Mouse (Mus musculus) limb, embryonic 14.5 days (tissue): ENCODE data around the gene Ndufs8. TPM values are rescaled to one million over a fixed set of nuclear protein-coding genes. Genes with fewer than 3 reads are reported as not detected.

ENCODE experiments used
- ATAC-seq: fragments of 200-750 bp; cut with Nextera tagmentation; 2 replicates; pipeline ENCODE4 v1.8.0; 2017; ENCODE audit warnings: low read depth, moderate number of reproducible peaks, moderate TSS enrichment; ENCODE audit not compliant: low FRiP score
- DNase-seq: peaks from one replicate; pipeline ENCODE4 v3.0.0-alpha.2; 2015; ENCODE audit warnings: low spot score
- H3K27ac ChIP-seq: fragments of 300-500 bp; sonication (generic); replicated peaks from 2 replicates; pipeline ENCODE4 v1.5.1; 2014; ENCODE audit warnings: low read depth, mild to moderate bottlenecking, low read length, moderate library complexity, mixed read lengths
- H3K27me3 ChIP-seq: fragments of 300-500 bp; sonication (generic); 2 replicates; pipeline ENCODE4 v1.6.1; 2014; ENCODE audit warnings: low read length, mixed read lengths; ENCODE audit not compliant: control insufficient read depth, insufficient read depth
- H3K36me3 ChIP-seq: fragments of 300-500 bp; sonication (generic); 2 replicates; pipeline ENCODE4 v1.6.1; 2014; ENCODE audit warnings: mild to moderate bottlenecking, low read length, moderate library complexity, mixed read lengths; ENCODE audit not compliant: control insufficient read depth, insufficient read depth
- H3K4me1 ChIP-seq: fragments of 300-500 bp; sonication (generic); 2 replicates; pipeline ENCODE4 v1.6.1; 2014; ENCODE audit warnings: antibody characterized with exemption, low read length, mixed read lengths; ENCODE audit not compliant: control insufficient read depth, insufficient read depth
- H3K4me2 ChIP-seq: fragments of 300-500 bp; sonication (generic); replicated peaks from 2 replicates; pipeline ENCODE4 v1.6.1; 2014; ENCODE audit warnings: low read depth, mild to moderate bottlenecking, low read length, moderate library complexity; ENCODE audit not compliant: severe bottlenecking
- H3K4me3 ChIP-seq: fragments of 300-500 bp; sonication (generic); replicated peaks from 2 replicates; pipeline ENCODE4 v1.5.1; 2014; ENCODE audit warnings: low read length
- H3K9ac ChIP-seq: fragments of 300-500 bp; sonication (generic); 2 replicates; pipeline ENCODE4 v1.6.1; 2014; ENCODE audit warnings: mild to moderate bottlenecking, low read depth, low read length, moderate library complexity; ENCODE audit not compliant: severe bottlenecking
- H3K9me3 ChIP-seq: fragments of 300-500 bp; sonication (generic); 2 replicates; pipeline ENCODE4 v1.6.1; 2016; ENCODE audit warnings: low read length; ENCODE audit not compliant: control insufficient read depth
- POLR2A ChIP-seq: fragments of 200-500 bp; IDR thresholded peaks from 2 replicates; pipeline ENCODE4 v1.8.0; 2012; ENCODE audit warnings: inconsistent platforms, mild to moderate bottlenecking, moderate library complexity, borderline replicate concordance; ENCODE audit not compliant: insufficient read depth, insufficient read length; ENCODE audit errors: extremely low read depth
- WGBS: fragments of 180-500 bp; shearing (Covaris S2); extraction: QIAGEN DNeasy Blood & Tissue Kit; methylation state at CpG from one replicate; pipeline ENCODE4 v1.1.7; 2014; 5-methylcytosine and 5-hydroxymethylcytosine counted together
- polyA plus RNA-seq, 2 experiments: library from polyadenylated mRNA; depleted of rRNA in 1 of 2; stranded (reverse) in 1 of 2; unstranded in 1 of 2; fragments of >200 nt; fragmentation: Nextera tagmentation in 1 of 2; extraction: Ambion mirVana in 1 of 2; gene quantifications; 2 replicates each; pipeline versions ENCODE4 v1.2.1 to v1.2.3; 2012 to 2014

Ndufs8 gene
- polyA plus RNA-seq, 2 experiments: 186 to 322 TPM

DNA sequence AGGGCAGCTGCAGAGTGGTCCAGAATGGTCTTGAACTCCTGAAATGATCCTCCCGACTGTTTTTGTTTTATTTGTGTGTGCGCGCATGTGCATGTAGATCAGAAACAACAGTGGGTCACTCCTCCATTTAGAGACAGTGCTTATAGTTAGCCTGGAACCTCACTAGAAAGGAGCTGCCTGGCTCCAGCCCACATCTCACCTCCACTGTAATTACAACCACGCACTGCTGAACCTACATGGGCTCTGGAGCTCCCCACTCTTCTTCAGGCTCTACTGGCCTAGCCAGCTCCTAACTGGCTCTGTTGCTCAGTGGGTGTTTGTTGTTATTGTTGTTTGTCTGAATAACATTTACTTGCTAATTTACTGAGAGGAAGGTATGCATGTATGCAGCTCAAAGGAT, 13.0 kb downstream of the Ndufs8 start:
- no peak for DNase-seq
- no peak overlapping the region for H3K4me2 ChIP-seq
- TF ChIP-seq POLR2A: no peak
- H3K27me3 ChIP-seq: no peaks in the 10 kb centered on the region
- H3K4me3 ChIP-seq: no peak overlapping the region
- peaks cover 73% of the 10 kb centered on the region for H3K36me3 ChIP-seq
- whole genome bisulfite sequencing: 94% methylated on average over 4 of the region's 4 CpGs
- peaks cover 3% of the 10 kb centered on the region; the same call in 1 of the 2 replicates for H3K4me1 ChIP-seq
- no peak for ATAC-seq
- no peak overlapping the region for H3K27ac ChIP-seq
- H3K9me3 ChIP-seq: no peaks in the 10 kb centered on the region
- no peak overlapping the region for H3K9ac ChIP-seq

DNA sequence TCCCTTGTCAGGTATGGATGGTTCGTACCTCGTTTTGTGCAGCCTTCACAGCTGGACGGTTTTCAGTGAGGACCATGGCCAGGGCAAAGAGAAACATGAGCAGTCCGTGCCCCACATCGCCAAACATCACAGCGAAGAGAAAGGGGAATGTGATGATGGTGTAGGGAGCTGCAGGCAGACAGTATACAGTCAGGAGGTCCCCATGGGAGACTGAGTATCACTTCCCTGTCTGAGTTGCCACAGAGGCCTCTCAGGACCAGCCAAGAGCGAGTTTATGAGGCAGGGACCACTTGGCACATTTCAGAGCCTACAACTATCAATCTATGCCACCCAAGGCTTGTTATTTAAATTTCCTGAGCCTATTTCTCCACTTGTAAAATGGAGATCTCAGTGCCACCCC, 13.6 kb downstream of the Ndufs8 start:
- WGBS: 78% methylated on average over 7 of the region's 7 CpGs
- TF ChIP-seq POLR2A: no peak
- Histone ChIP-seq H3K9me3 (no peaks in the 10 kb centered on the region), H3K27ac (no peak overlapping the region), H3K27me3 (no peaks in the 10 kb centered on the region), H3K36me3 (peaks cover 79% of the 10 kb centered on the region), H3K4me2 (no peak overlapping the region), H3K4me1 (no peaks in the 10 kb centered on the region), H3K9ac (no peak overlapping the region), H3K4me3 (no peak overlapping the region)
- DNase-seq (no peak), ATAC-seq (no peak)

DNA sequence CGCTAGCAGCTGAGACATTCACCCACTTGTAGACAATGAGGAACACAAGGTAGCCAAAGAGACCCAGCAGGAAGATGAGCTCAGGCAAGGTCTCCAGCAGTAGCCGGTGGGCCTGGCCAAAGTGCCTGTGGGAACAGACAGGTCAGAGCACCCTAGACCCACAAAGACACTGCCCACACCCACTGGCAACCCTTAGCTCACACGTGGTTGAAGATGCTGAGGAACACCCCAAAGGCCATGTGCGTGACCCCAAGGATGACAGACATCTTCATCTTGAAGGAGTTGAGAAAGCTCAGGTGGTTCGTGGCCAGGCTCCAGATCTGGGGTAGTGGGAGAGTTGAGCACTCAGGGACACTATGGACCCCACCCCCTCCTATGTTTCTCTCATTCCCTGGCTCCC, 15.0 kb downstream of the Ndufs8 start:
- Histone ChIP-seq H3K4me1 (no peaks in the 10 kb centered on the region), H3K27ac (no peak overlapping the region), H3K27me3 (no peaks in the 10 kb centered on the region), H3K4me2 (no peak overlapping the region), H3K36me3 (peaks cover 79% of the 10 kb centered on the region), H3K9ac (no peak overlapping the region), H3K9me3 (no peaks in the 10 kb centered on the region), H3K4me3 (no peak overlapping the region)
- 94% methylated on average over 5 of the region's 5 CpGs for WGBS
- ATAC-seq: no peak
- DNase-seq: no peak
- no peak for TF ChIP-seq POLR2A

DNA sequence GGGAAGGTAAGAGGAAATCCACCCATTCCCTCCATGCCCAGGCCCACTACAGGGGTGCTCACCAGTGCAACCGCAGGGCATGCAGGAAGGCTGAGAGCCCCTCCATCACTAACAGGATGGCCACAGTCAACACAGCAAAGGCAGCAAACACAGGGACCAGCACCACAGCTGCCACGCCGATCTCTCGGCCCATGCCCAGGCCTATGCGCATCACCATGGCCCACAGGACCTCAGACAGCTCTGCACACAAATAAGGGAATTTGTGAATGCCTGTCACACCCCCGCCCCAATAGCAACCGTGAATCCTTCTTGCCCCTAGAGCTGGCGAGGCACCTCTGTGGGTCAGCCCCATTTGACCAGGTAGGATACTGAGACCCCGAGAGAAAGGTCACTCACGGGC, 16.4 kb downstream of the Ndufs8 start:
- TF ChIP-seq POLR2A: no peak
- DNase-seq (no peak), ATAC-seq (no peak)
- Histone ChIP-seq H3K4me1 (no peaks in the 10 kb centered on the region), H3K4me2 (no peak overlapping the region), H3K4me3 (no peak overlapping the region), H3K36me3 (peaks cover 80% of the 10 kb centered on the region), H3K27me3 (no peaks in the 10 kb centered on the region), H3K9ac (no peak overlapping the region), H3K9me3 (no peaks in the 10 kb centered on the region), H3K27ac (no peak overlapping the region)
- WGBS: 91% methylated on average over 10 of the region's 10 CpGs

DNA sequence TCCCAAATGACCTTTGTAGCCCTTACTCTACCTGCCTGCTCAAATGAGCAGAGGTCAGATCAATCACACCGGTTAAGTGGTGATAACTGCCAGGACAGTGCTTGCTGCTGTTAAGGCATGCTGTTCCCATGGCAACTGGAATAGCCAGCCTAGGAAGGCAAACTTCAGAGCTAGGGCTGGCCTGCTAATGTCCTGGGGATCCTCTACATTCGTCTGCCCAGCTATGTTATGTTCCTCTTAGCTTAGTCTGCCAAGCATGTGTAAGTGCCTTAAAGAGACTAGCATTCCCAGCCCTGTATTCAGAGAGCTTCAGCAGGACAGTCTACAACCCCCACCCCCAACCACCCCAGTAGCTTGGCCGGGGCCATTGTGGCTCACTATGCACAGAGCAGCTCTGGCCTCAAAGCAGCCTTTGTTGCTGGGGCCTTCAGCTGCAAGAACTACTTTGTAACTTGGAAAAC, 17.4 kb downstream of the Ndufs8 start:
- TF ChIP-seq POLR2A: no peak
- Histone ChIP-seq H3K9me3 (no peaks in the 10 kb centered on the region), H3K27me3 (no peaks in the 10 kb centered on the region), H3K4me3 (no peak overlapping the region), H3K4me2 (no peak overlapping the region), H3K4me1 (no peaks in the 10 kb centered on the region), H3K36me3 (peaks cover 90% of the 10 kb centered on the region), H3K27ac (no peak overlapping the region), H3K9ac (no peak overlapping the region)
- WGBS: 36% methylated on average over 3 of the region's 3 CpGs
- no peak for ATAC-seq
- no peak for DNase-seq

DNA sequence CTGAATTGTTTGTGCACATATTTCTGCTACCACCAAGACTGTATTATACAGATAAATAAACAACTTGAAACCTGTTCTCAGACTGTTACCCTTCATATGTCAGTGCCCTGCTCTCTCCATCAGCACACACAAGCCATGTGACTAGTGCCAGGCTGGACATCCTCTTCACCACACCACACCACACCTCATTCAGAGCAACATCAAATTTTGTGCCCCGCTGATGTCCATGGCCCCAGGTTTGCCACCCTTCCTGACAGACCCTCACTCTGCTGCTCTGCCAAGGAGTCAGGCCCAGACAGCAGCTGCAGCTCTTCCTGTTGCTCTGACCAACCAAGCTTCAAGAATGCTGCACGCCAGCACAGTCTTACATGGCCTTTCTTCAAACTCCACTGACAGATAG, 18.3 kb downstream of the Ndufs8 start:
- Histone ChIP-seq H3K36me3 (peaks cover 96% of the 10 kb centered on the region), H3K4me2 (no peak overlapping the region), H3K27ac (no peak overlapping the region), H3K9me3 (no peaks in the 10 kb centered on the region), H3K4me3 (no peak overlapping the region), H3K9ac (no peak overlapping the region), H3K4me1 (no peaks in the 10 kb centered on the region), H3K27me3 (no peaks in the 10 kb centered on the region)
- ATAC-seq (no peak), DNase-seq (no peak)
- WGBS: 84% methylated on average over 2 of the region's 2 CpGs
- TF ChIP-seq POLR2A: no peak
